Mouse (Mus musculus) heart, postnatal 0 days (tissue): ENCODE data around the gene Mier1.

ENCODE experiments used
- CTCF ChIP-seq: IDR thresholded peaks from 2 replicates; pipeline ENCODE4 v1.5.1; 2016; ENCODE audit warnings: antibody characterized with exemption, control low read depth, low read depth
- EP300 ChIP-seq: IDR thresholded peaks from 2 replicates; pipeline ENCODE4 v1.6.1; 2016; ENCODE audit warnings: antibody characterized with exemption, low read depth

- TF ChIP-seq CTCF (no peak), EP300 (no peak)
These were observed 59.3 kb downstream of the Mier1 start for GRCm38 (mm10) chr4:103173507-103173906.
